Mouse (Mus musculus): ENCODE data around the gene Cbl. TPM values are rescaled to one million over a fixed set of nuclear protein-coding genes. Genes with fewer than 3 reads are reported as not detected.

Cbl gene
- polyA plus RNA-seq, 1 experiment from 2014 or later: 9.9 TPM

- Histone ChIP-seq H3K4me2 (ENCODE audit: low read length) (peak overlapping the region; percentile 87), H3K27me3 (ENCODE audit: insufficient read depth, low read length) (no peaks in the 10 kb centered on the region), H3K4me3 (replicated peaks; ENCODE audit: low read depth, low read length) (peak overlapping the region; percentile 51), H3K27ac (peak overlapping the region; percentile 70), H3K9ac (ENCODE audit: low read depth, low read length) (peak overlapping the region; percentile 83), H3K4me1 (replicated peaks; ENCODE audit: insufficient read depth, low read length) (0 out of 2 replicates have a peak, but pooled peaks cover 8% of the 10 kb centered on the region), H3K9me3 (replicated peaks; ENCODE audit: low read length) (no peaks in the 10 kb centered on the region), H3K36me3 (ENCODE audit: insufficient read depth, low read length) (no peaks in the 10 kb centered on the region)
- DNase-seq (ENCODE audit: low spot score) (peak; percentile 42), ATAC-seq (replicated peaks; ENCODE audit: low FRiP score, low read depth) (no peak; the same call in 1 of the 2 replicates)
- TF ChIP-seq CTCF (IDR thresholded peaks at IDR 0.05; ENCODE audit: low read depth): peak; percentile 38; the same call in 1 of the 2 replicates
- WGBS: 9% methylated on average over 23 of the region's 23 CpGs
Measured at GRCm38 (mm10) chr9:44267319-44268026, 33.6 kb upstream of the Cbl start.

GRCm38 (mm10) chr9:44266478-44267226 is 32.8 kb upstream of the Cbl start:
- no peaks in the 10 kb centered on the region for H3K27me3 ChIP-seq (ENCODE audit: insufficient read depth, low read length)
- H3K27ac ChIP-seq: 0 out of 2 replicates have a peak overlapping the region, but pooled peaks have one; percentile 70
- H3K4me3 ChIP-seq (replicated peaks; ENCODE audit: low read depth, low read length): no peak overlapping the region
- H3K9me3 ChIP-seq (replicated peaks; ENCODE audit: low read length): no peaks in the 10 kb centered on the region
- 0 out of 2 replicates have a peak, but pooled peaks cover 8% of the 10 kb centered on the region for H3K4me1 ChIP-seq (replicated peaks; ENCODE audit: insufficient read depth, low read length)
- H3K36me3 ChIP-seq (ENCODE audit: insufficient read depth, low read length): no peaks in the 10 kb centered on the region
- H3K4me2 ChIP-seq (ENCODE audit: low read length): peak overlapping the region; percentile 87
- 65% methylated on average over 8 of the region's 8 CpGs for WGBS
- 0 out of 2 replicates have a peak overlapping the region, but pooled peaks have one; percentile 83 for H3K9ac ChIP-seq (ENCODE audit: low read depth, low read length)
- TF ChIP-seq CTCF (IDR thresholded peaks at IDR 0.05; ENCODE audit: low read depth): no peak
- no peak for DNase-seq (ENCODE audit: low spot score)
- ATAC-seq (replicated peaks; ENCODE audit: low FRiP score, low read depth): no peak

- Histone ChIP-seq H3K27me3 (ENCODE audit: insufficient read depth, low read length) (no peaks in the 10 kb centered on the region), H3K4me3 (replicated peaks; ENCODE audit: low read depth, low read length) (no peak overlapping the region), H3K9ac (ENCODE audit: low read depth, low read length) (no peak overlapping the region), H3K36me3 (ENCODE audit: insufficient read depth, low read length) (no peaks in the 10 kb centered on the region), H3K9me3 (replicated peaks; ENCODE audit: low read length) (no peaks in the 10 kb centered on the region), H3K4me1 (replicated peaks; ENCODE audit: insufficient read depth, low read length) (no peaks in the 10 kb centered on the region), H3K4me2 (ENCODE audit: low read length) (no peak overlapping the region), H3K27ac (no peak overlapping the region)
- 87% methylated on average over 14 of the region's 14 CpGs for WGBS
- no peak for TF ChIP-seq CTCF (IDR thresholded peaks at IDR 0.05; ENCODE audit: low read depth)
- ATAC-seq (replicated peaks; ENCODE audit: low FRiP score, low read depth) (no peak), DNase-seq (ENCODE audit: low spot score) (no peak)
Measured at GRCm38 (mm10) chr9:44261388-44261787, 27.5 kb upstream of the Cbl start.

GRCm38 (mm10) chr9:44259014-44259413 is 25.2 kb upstream of the Cbl start:
- Histone ChIP-seq H3K27ac (no peak overlapping the region), H3K4me3 (replicated peaks; ENCODE audit: low read depth, low read length) (no peak overlapping the region), H3K27me3 (ENCODE audit: insufficient read depth, low read length) (no peaks in the 10 kb centered on the region), H3K9me3 (replicated peaks; ENCODE audit: low read length) (no peaks in the 10 kb centered on the region), H3K4me2 (ENCODE audit: low read length) (no peak overlapping the region), H3K9ac (ENCODE audit: low read depth, low read length) (no peak overlapping the region), H3K4me1 (replicated peaks; ENCODE audit: insufficient read depth, low read length) (no peaks in the 10 kb centered on the region; the same call in 1 of the 2 replicates), H3K36me3 (ENCODE audit: insufficient read depth, low read length) (no peaks in the 10 kb centered on the region)
- WGBS: 85% methylated on average over 10 of the region's 10 CpGs
- ATAC-seq (replicated peaks; ENCODE audit: low FRiP score, low read depth): no peak
- DNase-seq (ENCODE audit: low spot score): no peak
- no peak for TF ChIP-seq CTCF (IDR thresholded peaks at IDR 0.05; ENCODE audit: low read depth)

GRCm38 (mm10) chr9:44256213-44256612 is 22.4 kb upstream of the Cbl start:
- H3K4me3 ChIP-seq (replicated peaks; ENCODE audit: low read depth, low read length): no peak overlapping the region
- no peak for TF ChIP-seq CTCF (IDR thresholded peaks at IDR 0.05; ENCODE audit: low read depth)
- H3K27me3 ChIP-seq (ENCODE audit: insufficient read depth, low read length): no peaks in the 10 kb centered on the region
- 84% methylated on average over 8 of the region's 8 CpGs for WGBS
- no peaks in the 10 kb centered on the region; the same call in 1 of the 2 replicates for H3K4me1 ChIP-seq (replicated peaks; ENCODE audit: insufficient read depth, low read length)
- no peaks in the 10 kb centered on the region for H3K36me3 ChIP-seq (ENCODE audit: insufficient read depth, low read length)
- DNase-seq (ENCODE audit: low spot score) (no peak), ATAC-seq (replicated peaks; ENCODE audit: low FRiP score, low read depth) (no peak)
- no peak overlapping the region for H3K9ac ChIP-seq (ENCODE audit: low read depth, low read length)
- no peaks in the 10 kb centered on the region for H3K9me3 ChIP-seq (replicated peaks; ENCODE audit: low read length)
- no peak overlapping the region for H3K27ac ChIP-seq
- no peak overlapping the region for H3K4me2 ChIP-seq (ENCODE audit: low read length)

- peaks cover 3% of the 10 kb centered on the region for H3K4me1 ChIP-seq (replicated peaks; ENCODE audit: insufficient read depth, low read length)
- no peak for TF ChIP-seq CTCF (IDR thresholded peaks at IDR 0.05; ENCODE audit: low read depth)
- no peak overlapping the region for H3K4me2 ChIP-seq (ENCODE audit: low read length)
- no peaks in the 10 kb centered on the region for H3K9me3 ChIP-seq (replicated peaks; ENCODE audit: low read length)
- H3K27ac ChIP-seq: no peak overlapping the region
- 69% methylated on average over 6 of the region's 6 CpGs for WGBS
- ATAC-seq (replicated peaks; ENCODE audit: low FRiP score, low read depth): no peak
- no peaks in the 10 kb centered on the region for H3K36me3 ChIP-seq (ENCODE audit: insufficient read depth, low read length)
- no peaks in the 10 kb centered on the region for H3K27me3 ChIP-seq (ENCODE audit: insufficient read depth, low read length)
- DNase-seq (ENCODE audit: low spot score): no peak
- no peak overlapping the region for H3K9ac ChIP-seq (ENCODE audit: low read depth, low read length)
- no peak overlapping the region for H3K4me3 ChIP-seq (replicated peaks; ENCODE audit: low read depth, low read length)
Measured at GRCm38 (mm10) chr9:44255136-44255521, 21.3 kb upstream of the Cbl start.
